Mouse (Mus musculus): Measurements from ENCODE around the gene Tlk1. TPM values are rescaled to one million over a fixed set of nuclear protein-coding genes. Genes with fewer than 3 reads are reported as not detected.
"Not testable (repeated sequence)": the region's sequence is repeated elsewhere in the genome, so short reads cannot be mapped to it uniquely, and the experiment has no call there.

The Tlk1 gene
- total RNA-seq, 2 experiments from 2014 or later, result 63.9 to 74.6 TPM

DNA sequence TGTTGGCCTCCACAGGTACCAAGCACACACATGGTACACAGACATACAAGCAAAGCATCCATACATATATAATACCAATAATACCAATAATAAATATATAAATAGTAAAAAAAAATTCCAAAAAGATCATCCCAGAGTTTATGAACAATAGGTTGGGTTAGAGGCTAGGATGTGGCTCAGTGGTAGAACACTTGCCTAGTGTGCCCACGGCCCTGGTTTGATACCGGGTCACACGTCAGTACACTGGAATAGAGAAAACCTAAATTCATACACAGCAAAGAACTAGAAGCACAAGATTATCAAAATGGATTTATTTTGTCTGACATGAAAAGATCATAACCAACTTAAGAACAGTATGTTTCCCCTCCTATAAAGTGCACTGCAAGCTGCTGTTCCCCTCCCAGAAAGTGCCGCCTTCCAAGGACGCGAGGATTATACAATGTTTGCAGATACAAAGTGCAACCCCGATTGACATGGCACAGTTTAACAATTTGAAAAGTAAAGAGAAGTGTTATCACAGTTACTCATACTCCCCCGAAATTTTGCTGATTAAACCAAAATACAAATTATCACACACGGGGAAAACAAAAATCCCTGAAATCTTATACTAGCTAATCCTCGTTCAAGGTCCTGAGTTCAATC lies 6.3 kb upstream of the Tlk1 start:
- DNase-seq, result no peak

GRCm38 (mm10) chr2:70830683-70831082 lies 5.2 kb upstream of the Tlk1 start:
- DNase-seq, result no peak

GRCm38 (mm10) chr2:70829946-70830610 lies 4.5 kb upstream of the Tlk1 start:
- DNase-seq, result no peak

- DNase-seq, result no peak
Observed at GRCm38 (mm10) chr2:70827780-70828179, 2.3 kb upstream of the Tlk1 start.

GRCm38 (mm10) chr2:70826436-70827230 lies 1.1 kb upstream of the Tlk1 start:
- no peak for DNase-seq

GRCm38 (mm10) chr2:70824838-70825370 lies 624 bp downstream of the Tlk1 start:
- peak; percentile 70 to 74 for DNase-seq

DNA sequence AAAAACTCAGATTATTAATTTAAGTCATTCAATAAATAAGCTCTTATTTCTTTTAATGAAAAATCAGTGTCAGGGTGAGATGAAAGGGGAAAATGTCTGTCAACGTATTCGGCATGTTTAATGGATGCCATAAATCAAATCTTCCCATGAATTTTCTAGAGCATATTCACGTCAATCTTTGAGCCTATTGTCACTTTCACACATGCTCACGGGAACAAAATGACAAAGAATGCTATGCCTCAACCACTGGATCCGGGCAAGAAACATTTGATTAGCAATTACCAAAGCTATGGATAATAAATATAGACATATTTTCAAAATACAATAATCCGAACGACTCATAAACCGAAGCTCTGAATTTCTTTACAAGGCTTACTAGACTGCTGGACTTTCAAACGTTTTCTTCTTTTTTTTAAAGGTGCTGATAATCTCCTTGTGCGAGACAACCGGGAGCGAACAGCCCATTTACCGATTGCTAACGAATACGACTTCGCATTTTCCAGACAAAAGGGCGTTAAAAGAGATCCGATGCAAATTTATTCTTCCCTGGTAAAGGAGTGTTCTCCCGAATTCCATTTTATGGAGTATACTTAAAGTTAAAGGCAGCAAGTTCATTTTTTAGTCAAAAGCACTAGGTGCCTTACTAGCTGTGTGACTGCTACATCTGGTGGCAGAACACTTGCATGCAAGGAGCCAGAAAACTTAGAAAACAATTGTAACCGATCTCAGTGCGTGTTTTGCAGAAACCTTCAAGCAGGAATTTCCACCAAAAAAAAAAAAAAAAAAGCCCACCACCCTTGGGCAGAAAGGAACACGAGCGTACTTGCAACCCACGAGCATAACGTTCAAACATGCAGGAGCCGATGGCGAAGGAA lies 1.4 kb downstream of the Tlk1 start:
- DNase-seq, result peak in 1 of 2 experiments; percentile 18

DNA sequence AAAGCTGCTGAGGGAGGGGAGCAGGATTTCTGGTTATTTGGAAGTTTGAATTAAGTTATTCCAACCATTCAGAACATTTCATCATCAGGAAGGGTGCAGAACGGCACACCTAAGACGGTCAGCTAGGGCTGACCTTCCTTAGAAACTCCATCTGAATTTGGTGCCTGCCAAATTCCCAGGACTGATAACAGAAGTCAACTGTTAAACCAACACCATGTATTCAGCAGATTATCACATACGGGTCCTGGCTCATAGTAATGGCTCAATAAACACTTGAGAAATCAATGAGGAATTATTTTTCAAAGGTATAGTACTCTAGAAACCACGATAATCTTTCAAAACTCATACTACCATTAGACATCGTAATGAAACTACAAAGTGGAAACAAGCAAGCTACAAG lies 2.1 kb downstream of the Tlk1 start:
- DNase-seq, result no peak

- no peak for DNase-seq
Observed at GRCm38 (mm10) chr2:70816939-70817338, 8.6 kb downstream of the Tlk1 start.

- DNase-seq, result no peak
Observed at GRCm38 (mm10) chr2:70816016-70816415, 9.5 kb downstream of the Tlk1 start.

DNA sequence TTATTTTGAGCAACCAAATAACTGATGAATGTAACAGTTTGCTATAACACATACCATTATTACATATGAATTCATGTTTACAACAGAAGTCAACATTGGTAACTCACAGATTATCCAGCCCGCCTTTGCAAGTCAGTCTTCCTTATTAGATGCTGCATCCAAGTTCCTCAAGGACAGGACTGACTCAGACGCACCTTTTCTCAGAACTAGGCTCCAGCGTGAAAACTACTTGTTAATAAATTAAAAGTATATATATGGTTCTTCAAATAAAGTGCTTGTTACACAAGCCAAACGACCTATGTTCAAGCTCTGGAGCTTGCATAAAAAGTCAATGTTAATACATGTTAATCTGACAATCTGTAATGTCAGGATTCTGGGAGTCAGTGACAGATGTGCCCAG lies 11.9 kb downstream of the Tlk1 start:
- DNase-seq, result no peak

- no peak for DNase-seq
Observed at GRCm38 (mm10) chr2:70811476-70811875, 14.1 kb downstream of the Tlk1 start.

GRCm38 (mm10) chr2:70809921-70810320 lies 15.6 kb downstream of the Tlk1 start:
- DNase-seq, result no peak

- DNase-seq, result no peak
Observed at GRCm38 (mm10) chr2:70808681-70809080, 16.8 kb downstream of the Tlk1 start.

DNA sequence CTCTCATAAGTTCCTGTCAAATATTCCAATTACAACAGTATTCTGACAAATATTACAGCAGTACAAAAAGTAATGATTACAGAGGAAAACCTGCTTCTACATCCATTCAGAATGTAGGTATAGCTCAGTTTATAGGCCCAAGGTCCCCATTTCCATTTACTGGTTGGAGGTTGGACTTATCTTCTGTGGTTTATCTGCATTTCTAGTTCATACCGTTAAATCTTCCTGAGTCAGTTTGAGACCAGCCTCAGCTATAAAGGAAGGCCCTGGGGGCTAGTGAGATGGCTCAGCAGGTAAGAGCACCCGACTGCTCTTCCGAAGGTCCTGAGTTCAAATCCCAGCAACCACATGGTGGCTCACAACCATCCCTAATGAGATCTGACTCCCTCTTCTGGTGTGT lies 17.9 kb downstream of the Tlk1 start:
- not testable (repeated sequence) for DNase-seq

DNA sequence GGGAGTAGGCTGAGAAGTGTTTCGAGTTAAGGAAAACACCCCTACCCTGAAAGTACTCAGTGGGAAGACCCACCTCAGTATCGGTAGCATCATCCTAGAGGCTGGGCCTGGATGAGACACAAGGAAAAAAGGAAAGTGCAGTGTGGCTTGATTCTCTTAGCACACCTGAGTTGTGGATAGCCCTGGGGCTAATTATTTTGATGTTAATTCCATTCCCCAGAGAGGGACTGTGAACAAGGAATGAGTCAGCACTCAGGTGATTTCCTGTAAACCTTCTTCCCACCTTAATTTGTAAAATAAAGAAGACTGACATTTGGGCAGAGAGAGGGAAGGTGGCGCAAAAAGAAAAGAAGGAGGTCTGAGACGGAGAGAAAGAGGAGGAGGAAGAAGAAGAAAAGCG lies 19.5 kb downstream of the Tlk1 start:
- no peak for DNase-seq

DNA sequence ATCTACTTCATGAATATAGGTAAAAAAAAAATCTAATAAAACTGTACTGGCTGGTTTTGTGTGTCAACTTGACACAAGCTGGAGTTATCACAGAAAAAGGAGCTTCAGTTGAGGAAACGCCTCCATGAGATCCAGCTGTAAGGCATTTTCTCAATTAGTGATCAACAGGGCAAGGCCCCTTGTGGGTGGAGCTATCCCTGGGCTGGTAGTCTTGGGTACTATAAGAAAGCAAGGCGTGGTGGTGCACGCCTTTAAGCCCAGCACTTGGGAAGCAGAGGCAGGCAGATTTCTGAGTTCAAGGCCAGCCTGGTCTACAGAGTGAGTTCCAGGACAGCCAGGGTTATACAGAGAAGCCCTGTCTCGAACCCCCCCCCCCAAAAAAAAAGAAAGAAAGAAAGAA lies 21.8 kb downstream of the Tlk1 start:
- not testable (repeated sequence) for DNase-seq

DNA sequence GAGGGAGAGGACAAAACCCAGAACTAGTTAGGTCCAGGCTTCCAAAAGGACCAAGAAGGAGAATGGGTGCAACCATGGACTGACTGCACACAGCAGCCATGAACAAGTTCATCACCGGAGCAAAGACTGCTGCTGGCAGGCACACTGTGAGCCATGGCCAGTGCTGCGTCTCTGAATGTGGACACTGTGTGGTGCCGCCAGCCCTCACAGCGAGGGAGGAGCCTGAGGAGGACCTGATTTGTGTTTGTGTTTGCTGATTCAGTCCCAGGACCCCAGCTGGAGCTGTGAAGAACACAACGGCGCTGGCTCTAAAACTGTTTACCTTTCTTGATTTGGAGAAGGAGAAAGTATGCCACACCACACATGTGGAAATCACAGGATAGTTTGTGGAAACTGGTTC lies 22.9 kb downstream of the Tlk1 start:
- peak in 1 of 2 experiments; percentile 28 for DNase-seq

DNA sequence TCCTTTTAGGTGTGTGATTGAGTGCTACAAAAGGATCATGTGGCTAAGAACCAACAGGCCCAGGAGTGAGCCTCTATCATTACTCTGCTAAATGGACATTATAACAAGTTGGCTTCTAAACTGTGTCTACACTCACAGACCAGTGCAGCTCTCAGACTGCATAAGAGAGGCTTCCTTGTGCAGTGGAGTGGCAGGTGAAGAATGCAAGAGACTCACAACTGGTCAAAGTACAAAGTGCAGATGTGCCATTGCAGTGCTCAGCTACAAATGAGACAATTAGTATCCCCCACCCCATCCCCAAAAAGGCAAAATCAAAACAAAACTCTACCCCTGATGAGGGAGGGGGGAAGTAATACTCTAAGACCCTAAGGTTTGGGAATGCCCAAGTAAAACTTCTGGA lies 24.0 kb downstream of the Tlk1 start:
- no peak for DNase-seq

GRCm38 (mm10) chr2:70800396-70800795 lies 25.1 kb downstream of the Tlk1 start:
- DNase-seq, result no peak

GRCm38 (mm10) chr2:70793276-70793675 lies 32.3 kb downstream of the Tlk1 start:
- DNase-seq, result no peak

GRCm38 (mm10) chr2:70790246-70790645 lies 35.3 kb downstream of the Tlk1 start:
- no peak for DNase-seq
